Mouse (Mus musculus) liver, embryonic 14.5 days (tissue): ENCODE data around the gene Bnip1.

Experiments used
- CTCF ChIP-seq: IDR thresholded peaks from 2 replicates; pipeline ENCODE4 v1.5.1; 2016; ENCODE audit warnings: antibody characterized with exemption, low read depth, control low read depth
- EP300 ChIP-seq: IDR thresholded peaks from 2 replicates; pipeline ENCODE4 v1.6.1; 2016; ENCODE audit warnings: antibody characterized with exemption, low read depth

DNA sequence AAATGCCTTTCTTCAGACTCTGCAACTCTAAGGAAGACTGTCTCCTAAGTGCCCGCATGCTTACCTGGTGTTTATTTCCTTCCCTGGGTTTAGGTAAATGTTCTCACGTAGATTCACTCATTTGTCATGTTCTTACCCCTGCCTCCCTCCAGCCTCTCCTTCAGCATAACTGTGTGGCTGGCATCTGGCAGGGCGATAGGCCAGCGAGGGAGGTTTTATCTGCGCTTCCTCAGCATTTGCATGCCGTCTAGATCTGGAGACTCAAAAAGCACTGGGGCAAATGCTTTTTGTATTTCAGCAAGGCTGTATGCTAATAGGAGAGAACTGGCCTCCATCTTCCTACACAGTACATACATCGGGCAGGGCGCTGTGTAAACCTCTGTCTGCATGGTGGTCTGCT, 3.7 kb downstream of the Bnip1 start:
- TF ChIP-seq CTCF: no peak
- TF ChIP-seq EP300: peak; percentile 63
